Mouse (Mus musculus) hindbrain, embryonic 10.5 days (tissue): ENCODE measurements at regions not wholly inside any gene's neighbourhood (a gene's known extent, or its start where the extent isn't known, plus 50 kb on each side); places are given as distances from the start of the nearest gene placed in this dataset.

Source experiments
- DNase-seq: peaks from one replicate; pipeline ENCODE4 v3.0.0-alpha.2; 2017; ENCODE audit warnings: low spot score
- H3K27ac ChIP-seq: fragments of 300-500 bp; sonication (generic); 2 replicates; pipeline ENCODE4 v1.5.1; 2016; ENCODE audit warnings: mild to moderate bottlenecking, moderate library complexity
- H3K27me3 ChIP-seq: fragments of 300-500 bp; sonication (generic); 2 replicates; pipeline ENCODE4 v1.6.1; 2016; ENCODE audit warnings: mild to moderate bottlenecking; ENCODE audit not compliant: poor library complexity, insufficient read depth, severe bottlenecking
- H3K36me3 ChIP-seq: fragments of 300-500 bp; sonication (generic); 2 replicates; pipeline ENCODE4 v1.6.1; 2016; ENCODE audit warnings: mild to moderate bottlenecking, moderate library complexity
- H3K4me1 ChIP-seq: fragments of 300-500 bp; sonication (generic); replicated peaks from 2 replicates; pipeline ENCODE4 v1.6.1; 2016; ENCODE audit warnings: mild to moderate bottlenecking
- H3K4me3 ChIP-seq: fragments of 300-500 bp; sonication (generic); 2 replicates; pipeline ENCODE4 v1.5.1; 2016; ENCODE audit warnings: mild to moderate bottlenecking, moderate library complexity
- H3K9me3 ChIP-seq: fragments of 300-500 bp; sonication (generic); 2 replicates; pipeline ENCODE4 v1.6.1; 2016; ENCODE audit warnings: mild to moderate bottlenecking, moderate library complexity
- WGBS: fragments of 180-500 bp; shearing (Covaris S2); methylation state at CpG from one replicate; pipeline ENCODE4 v1.1.7; 2016; 5-methylcytosine and 5-hydroxymethylcytosine counted together

GRCm38 (mm10) chr12:50999295-51000237 is 348.3 kb upstream of the G2e3 start:
- WGBS = 42% methylated on average over 20 of the region's 20 CpGs

DNA sequence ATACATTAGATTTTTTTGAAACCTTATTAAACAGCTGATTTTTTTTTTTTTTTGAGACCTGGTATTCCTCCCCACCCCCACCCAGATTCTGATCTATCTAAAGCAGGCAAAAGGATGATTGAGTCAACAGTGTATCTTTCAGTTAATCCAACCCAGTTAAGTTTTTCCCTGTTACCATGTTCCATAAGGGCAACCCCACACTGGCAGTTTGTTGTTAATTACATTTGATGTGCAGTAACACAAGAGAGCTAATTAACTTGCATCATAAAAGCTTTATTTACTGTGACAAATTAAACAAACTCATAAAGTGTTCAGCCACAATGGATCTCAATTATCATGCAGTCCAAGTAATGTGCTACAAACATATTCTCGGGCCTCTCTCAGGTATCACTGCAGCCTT is 346.8 kb upstream of the Prkd1 start:
- no peak for DNase-seq
- peaks cover 19% of the 10 kb centered on the region for H3K4me1 ChIP-seq

More at GRCm38 (mm10) chr12:50999295-51000237, 348.3 kb upstream of the G2e3 start:
- Histone ChIP-seq H3K36me3 (no peaks in the 10 kb centered on the region), H3K27ac (no peak overlapping the region), H3K4me1 (peaks cover 41% of the 10 kb centered on the region), H3K4me3 (no peak overlapping the region), H3K9me3 (no peaks in the 10 kb centered on the region), H3K27me3 (peaks cover 53% of the 10 kb centered on the region)
- DNase-seq = peak; percentile 85

GRCm38 (mm10) chr12:50989561-50990325 is 340.8 kb upstream of the Prkd1 start:
- no peak for DNase-seq
- 66% methylated on average over 12 of the region's 12 CpGs for WGBS
- no peaks in the 10 kb centered on the region for H3K9me3 ChIP-seq
- no peaks in the 10 kb centered on the region for H3K27me3 ChIP-seq
- peaks cover 7% of the 10 kb centered on the region for H3K4me1 ChIP-seq
- no peak overlapping the region for H3K4me3 ChIP-seq
- H3K27ac ChIP-seq = no peak overlapping the region; the same call in 1 of the 2 replicates
- H3K36me3 ChIP-seq = no peaks in the 10 kb centered on the region

More for the DNA sequence above, 346.8 kb upstream of the Prkd1 start:
- H3K27ac ChIP-seq = no peak overlapping the region
- H3K9me3 ChIP-seq = no peaks in the 10 kb centered on the region
- H3K27me3 ChIP-seq = peaks cover 27% of the 10 kb centered on the region
- WGBS = 89% methylated on average over 1 of the region's 1 CpGs
- H3K36me3 ChIP-seq = no peaks in the 10 kb centered on the region
- no peak overlapping the region for H3K4me3 ChIP-seq

DNA sequence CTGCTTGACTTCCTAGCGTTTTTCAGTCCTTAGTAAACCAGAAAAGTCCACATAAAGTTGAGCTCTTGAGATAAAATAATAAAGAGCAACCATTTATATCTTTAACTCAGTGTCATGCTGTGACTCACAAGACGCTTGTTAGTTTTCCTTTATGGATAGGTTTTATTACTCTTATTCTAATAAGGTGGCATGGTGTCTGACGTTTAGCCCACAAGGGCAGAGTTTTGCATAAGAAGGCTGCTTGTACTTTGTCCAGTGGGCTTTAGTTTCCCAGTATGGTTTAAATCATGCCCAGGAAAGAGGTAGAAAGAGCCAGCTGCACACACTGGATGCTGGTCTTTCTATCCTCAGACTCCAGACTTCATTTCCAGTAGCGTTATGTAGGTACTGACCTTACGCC is 332.4 kb upstream of the Prkd1 start:
- no peaks in the 10 kb centered on the region for H3K9me3 ChIP-seq
- 84% methylated on average over 5 of the region's 5 CpGs for WGBS
- no peaks in the 10 kb centered on the region for H3K27me3 ChIP-seq
- no peak overlapping the region for H3K27ac ChIP-seq
- no peak for DNase-seq
- no peaks in the 10 kb centered on the region for H3K36me3 ChIP-seq
- H3K4me1 ChIP-seq = no peaks in the 10 kb centered on the region
- H3K4me3 ChIP-seq = no peak overlapping the region

DNA sequence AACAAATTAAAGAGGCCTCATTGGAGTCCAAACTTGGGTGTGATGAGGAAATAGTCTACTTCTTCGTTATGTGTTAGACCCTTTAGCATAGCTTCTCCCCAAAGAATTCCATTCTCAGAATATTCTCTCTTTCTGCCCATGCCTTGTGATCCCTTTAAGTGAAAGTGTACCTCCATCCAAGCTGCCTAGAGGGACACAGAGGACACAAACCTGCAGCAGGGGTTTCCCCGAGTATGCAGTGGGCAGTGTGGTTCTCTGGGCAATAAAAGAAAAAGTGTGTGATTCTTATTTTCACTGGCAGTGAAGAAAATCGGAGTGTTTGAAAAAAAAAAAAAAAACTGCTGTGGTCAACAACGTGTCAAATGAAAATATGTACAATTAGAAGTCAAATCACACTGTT is 331.9 kb upstream of the Prkd1 start:
- 74% methylated on average over 4 of the region's 4 CpGs for WGBS
- Histone ChIP-seq H3K27me3 (no peaks in the 10 kb centered on the region), H3K4me1 (no peaks in the 10 kb centered on the region), H3K4me3 (no peak overlapping the region), H3K36me3 (no peaks in the 10 kb centered on the region), H3K27ac (no peak overlapping the region), H3K9me3 (no peaks in the 10 kb centered on the region)
- DNase-seq = no peak

DNA sequence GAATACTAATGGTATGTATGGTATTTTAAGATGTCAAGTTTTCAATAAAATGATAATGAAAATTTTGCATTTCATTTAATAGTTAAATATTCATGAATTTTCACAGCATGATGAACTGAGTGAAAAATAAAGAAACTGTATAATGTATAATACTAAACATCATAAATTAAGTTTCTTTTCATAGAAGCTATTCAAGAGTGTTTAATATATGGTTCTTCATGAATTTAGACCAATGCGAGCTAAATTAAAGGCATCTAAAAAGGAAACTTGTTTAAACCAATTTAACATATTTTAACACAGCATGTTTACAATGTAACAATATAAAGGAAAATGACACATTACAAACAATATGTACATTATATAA is 321.8 kb upstream of the Prkd1 start:
- WGBS = 91% methylated on average over 1 of the region's 1 CpGs

DNA sequence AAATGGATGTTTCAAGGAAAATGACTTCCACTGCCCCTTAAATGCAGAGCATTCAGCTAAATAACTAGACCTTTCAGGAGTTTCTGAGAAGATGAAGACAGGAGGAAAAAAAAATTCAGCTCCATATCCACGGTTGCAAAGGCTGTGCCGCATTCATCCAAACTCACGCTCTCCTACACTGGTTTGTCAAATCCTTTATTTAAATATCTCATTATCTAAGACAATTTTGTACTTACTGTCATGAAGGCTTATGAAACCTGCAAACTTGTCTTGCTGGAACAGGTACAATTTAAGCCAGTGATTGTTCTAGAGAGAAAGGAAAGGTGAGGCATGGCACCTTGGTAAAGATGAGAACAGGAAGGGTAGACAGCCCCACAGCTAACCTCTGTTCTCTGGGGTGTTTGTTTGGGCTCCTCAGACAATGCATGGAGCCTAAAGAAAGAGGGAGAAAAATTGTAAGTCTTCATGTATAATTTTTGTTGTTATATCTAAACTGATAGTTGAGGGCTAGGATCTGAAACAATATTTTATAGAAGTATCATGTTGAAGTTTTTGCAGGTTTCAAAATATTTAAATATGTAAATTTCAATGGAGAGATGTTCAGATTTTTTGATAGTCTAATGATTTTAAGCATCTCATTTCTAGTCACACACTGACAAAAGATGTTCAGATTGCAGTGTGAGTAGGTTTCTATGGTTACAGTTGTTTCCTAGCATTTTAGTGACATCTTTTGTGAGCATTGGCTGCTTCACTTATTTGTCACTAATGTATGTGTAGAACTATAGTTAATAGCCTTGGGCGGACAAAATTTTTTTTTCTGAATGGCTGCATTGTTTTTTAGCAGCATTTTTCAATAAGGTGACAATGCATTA is 321.2 kb upstream of the Prkd1 start:
- 64% methylated on average over 4 of the region's 4 CpGs for WGBS
- H3K36me3 ChIP-seq = no peaks in the 10 kb centered on the region
- H3K27me3 ChIP-seq = no peaks in the 10 kb centered on the region
- H3K27ac ChIP-seq = no peak overlapping the region
- DNase-seq = no peak
- H3K4me1 ChIP-seq = peaks cover 14% of the 10 kb centered on the region
- 0 out of 2 replicates have a peak, but pooled peaks cover 5% of the 10 kb centered on the region for H3K9me3 ChIP-seq
- H3K4me3 ChIP-seq = no peak overlapping the region

More for the DNA sequence above, 321.8 kb upstream of the Prkd1 start:
- 0 out of 2 replicates have a peak, but pooled peaks cover 5% of the 10 kb centered on the region for H3K9me3 ChIP-seq
- H3K4me3 ChIP-seq = no peak overlapping the region
- no peak for DNase-seq
- H3K27ac ChIP-seq = no peak overlapping the region
- H3K4me1 ChIP-seq = peaks cover 14% of the 10 kb centered on the region
- no peaks in the 10 kb centered on the region for H3K36me3 ChIP-seq
- no peaks in the 10 kb centered on the region for H3K27me3 ChIP-seq

- Histone ChIP-seq H3K9me3 (0 out of 2 replicates have a peak, but pooled peaks cover 5% of the 10 kb centered on the region), H3K27me3 (no peaks in the 10 kb centered on the region), H3K4me1 (peaks cover 14% of the 10 kb centered on the region), H3K36me3 (no peaks in the 10 kb centered on the region), H3K27ac (no peak overlapping the region), H3K4me3 (no peak overlapping the region)
- WGBS = 29% methylated on average over 3 of the region's 3 CpGs
- DNase-seq = peak; percentile 5
These were observed 320.5 kb upstream of the Prkd1 start for GRCm38 (mm10) chr12:50969402-50969801.

DNA sequence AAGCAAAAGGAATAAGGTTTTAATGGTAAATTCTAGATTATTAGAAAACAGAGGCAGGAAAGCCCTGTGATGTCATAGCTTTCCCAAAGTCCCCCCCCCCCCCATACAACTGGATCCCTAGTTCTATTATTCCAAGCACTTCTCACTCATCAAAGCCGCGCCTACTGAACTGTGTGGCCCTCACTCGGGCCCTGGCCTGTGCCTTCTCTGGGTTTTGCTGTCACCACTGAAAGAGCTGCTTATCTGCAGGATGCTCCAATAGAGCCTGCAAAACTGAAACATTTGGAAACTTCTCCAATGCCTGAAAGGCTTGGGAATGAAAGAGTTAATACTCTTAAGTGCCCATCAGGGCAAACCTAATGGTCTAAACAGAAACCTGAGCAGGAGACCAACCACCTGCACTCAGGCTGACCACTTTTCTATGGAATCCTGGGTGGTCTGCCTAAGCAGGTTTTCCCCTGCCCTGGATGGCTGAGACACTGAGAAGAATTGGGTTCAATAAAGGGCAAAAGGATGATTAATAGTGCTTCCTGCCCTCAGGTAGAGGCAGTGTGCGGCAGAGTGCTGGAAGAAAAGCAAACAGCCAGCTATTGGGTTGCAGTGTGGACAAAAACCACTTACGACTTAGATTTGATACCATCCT is 318.4 kb upstream of the Prkd1 start:
- Histone ChIP-seq H3K27ac (no peak overlapping the region), H3K27me3 (no peaks in the 10 kb centered on the region), H3K4me3 (no peak overlapping the region), H3K36me3 (no peaks in the 10 kb centered on the region), H3K4me1 (peaks cover 14% of the 10 kb centered on the region), H3K9me3 (no peaks in the 10 kb centered on the region)
- 66% methylated on average over 5 of the region's 5 CpGs for WGBS
- no peak for DNase-seq

GRCm38 (mm10) chr12:50953971-50954370 is 305.1 kb upstream of the Prkd1 start:
- Histone ChIP-seq H3K27me3 (no peaks in the 10 kb centered on the region), H3K4me1 (0 out of 2 replicates have a peak, but pooled peaks cover 2% of the 10 kb centered on the region), H3K36me3 (no peaks in the 10 kb centered on the region), H3K27ac (no peak overlapping the region), H3K9me3 (no peaks in the 10 kb centered on the region), H3K4me3 (no peak overlapping the region)
- 95% methylated on average over 5 of the region's 5 CpGs for WGBS
- DNase-seq = no peak

GRCm38 (mm10) chr12:50947035-50947434 is 298.1 kb upstream of the Prkd1 start:
- 79% methylated on average over 2 of the region's 2 CpGs for WGBS
- Histone ChIP-seq H3K4me1 (0 out of 2 replicates have a peak, but pooled peaks cover 1% of the 10 kb centered on the region), H3K9me3 (0 out of 2 replicates have a peak, but pooled peaks cover 2% of the 10 kb centered on the region), H3K27ac (no peak overlapping the region), H3K4me3 (no peak overlapping the region), H3K27me3 (peaks cover 13% of the 10 kb centered on the region), H3K36me3 (no peaks in the 10 kb centered on the region)
- no peak for DNase-seq
